Mouse (Mus musculus): Measurements from ENCODE around the gene Donson. TPM values are rescaled to one million over a fixed set of nuclear protein-coding genes. Genes with fewer than 3 reads are reported as not detected.

Gene Donson
- polyA plus RNA-seq, 1 experiment: 31.3 TPM

DNA sequence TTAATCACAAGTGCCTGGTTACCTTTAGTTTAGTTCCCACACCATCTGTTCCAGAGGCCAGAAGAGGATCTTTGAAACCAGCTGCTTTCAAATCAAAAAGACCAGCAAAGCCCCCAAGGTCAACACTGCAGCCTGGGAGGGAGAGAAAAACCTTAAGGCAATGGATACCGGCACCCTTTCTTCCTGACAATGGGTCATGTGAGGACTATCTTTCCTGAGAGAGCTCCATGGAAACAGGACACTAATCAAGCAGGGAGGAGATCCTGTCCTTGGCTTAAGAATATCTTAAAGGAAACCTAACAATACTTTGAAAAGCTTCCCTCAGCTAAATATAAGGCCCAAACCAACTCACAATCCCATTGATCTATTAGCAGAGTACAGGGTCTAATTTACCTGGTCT is 58.0 kb downstream of the Donson start:
- TF ChIP-seq GATA1 (IDR thresholded peaks at IDR 0.05; ENCODE audit: low read length): no peak

DNA sequence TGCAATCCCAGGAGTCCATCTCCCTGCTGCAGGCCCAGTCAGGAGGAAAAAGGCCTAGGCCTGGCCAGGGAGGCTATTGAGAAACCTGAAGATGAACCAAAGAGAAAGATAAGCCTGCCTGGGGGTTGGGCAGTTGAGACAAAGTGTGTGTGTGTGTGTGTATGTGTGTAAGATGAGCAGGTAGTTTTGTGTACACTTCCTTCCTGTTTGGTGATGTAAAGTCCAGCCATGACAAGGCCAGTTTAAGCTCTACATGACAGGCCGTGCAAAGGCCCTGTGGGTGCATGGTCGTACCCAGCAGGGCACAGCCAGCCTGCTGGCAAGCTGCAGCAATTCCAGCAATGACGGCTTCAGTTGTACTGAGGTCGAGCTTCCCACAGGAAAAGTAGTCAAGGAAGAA is 58.8 kb downstream of the Donson start:
- no peak for TF ChIP-seq GATA1 (IDR thresholded peaks at IDR 0.05; ENCODE audit: low read length)

DNA sequence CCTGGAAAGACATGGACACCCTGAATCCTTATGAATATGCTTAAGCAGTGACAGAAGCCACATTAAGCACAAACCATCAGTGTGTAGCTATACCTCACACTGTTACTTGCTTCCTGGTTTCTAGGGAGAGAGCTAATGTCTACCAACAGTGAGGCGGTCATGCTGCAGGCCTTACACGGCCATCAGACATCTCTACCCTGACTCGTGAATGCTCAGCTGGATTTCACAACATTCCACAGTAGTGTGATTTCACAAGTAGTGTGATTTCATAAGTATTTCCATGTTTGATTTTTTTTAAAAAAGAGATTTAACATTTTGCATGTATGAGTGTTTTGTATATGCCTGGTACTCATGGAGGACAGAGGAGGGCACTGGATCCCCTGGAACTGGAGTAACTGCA is 59.9 kb downstream of the Donson start:
- no peak for TF ChIP-seq GATA1 (IDR thresholded peaks at IDR 0.05; ENCODE audit: low read length)

DNA sequence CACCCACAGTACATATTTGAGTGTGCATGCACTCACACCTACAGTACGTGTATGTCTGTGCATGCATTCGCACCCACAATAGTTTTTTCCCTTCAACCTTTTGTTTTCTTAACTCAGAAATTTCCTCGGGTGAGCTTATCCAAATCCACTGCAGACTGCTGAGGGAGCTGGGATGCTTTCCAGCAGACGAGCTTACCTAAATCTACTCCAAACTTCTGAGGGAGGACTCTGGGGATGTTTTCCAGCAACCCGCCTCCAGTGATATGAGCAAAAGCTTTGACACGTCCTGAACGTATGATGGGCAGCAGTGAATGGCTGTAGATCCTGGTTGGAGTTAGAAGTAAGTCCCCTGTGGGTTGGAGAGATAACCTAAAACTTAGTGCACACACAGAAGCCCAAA is 60.7 kb downstream of the Donson start:
- TF ChIP-seq GATA1 (IDR thresholded peaks at IDR 0.05; ENCODE audit: low read length): no peak

Other genes with a start within 250 kb of the Donson start
- gene Ifnar1, start 203.5 kb downstream of the Donson start, polyA plus RNA-seq (2012): 8.1 and 12.7 TPM in 2 replicates
- 20.8 and 26.8 TPM in 2 replicates for gene Ifngr2, start 141.7 kb downstream of the Donson start, polyA plus RNA-seq (2012)
- gene Tmem50b, start 91.0 kb downstream of the Donson start, polyA plus RNA-seq (2012): 1.1 and 1.7 TPM in 2 replicates
- gene Dnajc28, start 69.7 kb downstream of the Donson start, polyA plus RNA-seq (2012): 0.26 and 0.69 TPM in 2 replicates
- 605 and 659 TPM in 2 replicates for gene Gart, start 41.8 kb downstream of the Donson start, polyA plus RNA-seq (2012)
- 45.2 and 49.5 TPM in 2 replicates for gene Son, start 41.3 kb downstream of the Donson start, polyA plus RNA-seq (2012)
- gene Cryzl1, start 40.2 kb upstream of the Donson start, polyA plus RNA-seq (2012): 3.6 and 3.7 TPM in 2 replicates
- gene Itsn1, start 40.5 kb upstream of the Donson start, polyA plus RNA-seq (2012): 28.3 and 35.8 TPM in 2 replicates